Mouse (Mus musculus): ENCODE measurements around the gene S100a13.

S100a13 gene

DNA sequence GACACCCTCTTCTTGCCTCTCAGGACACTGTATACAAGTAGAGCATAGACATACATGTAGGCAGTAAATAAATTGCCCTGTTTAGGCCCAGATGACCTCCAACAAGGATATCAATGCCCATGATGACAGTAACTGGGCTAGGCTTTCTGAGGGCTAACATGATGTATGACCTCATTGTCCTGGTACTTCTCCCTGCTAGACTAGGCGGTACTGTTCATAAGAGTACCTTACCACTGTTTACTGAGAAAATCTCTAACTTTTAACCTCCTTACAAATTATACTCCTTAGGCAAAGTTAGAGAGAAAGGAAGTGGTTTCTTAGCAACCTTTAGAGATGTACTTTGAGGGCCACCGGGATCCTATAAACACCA is 36.2 kb downstream of the S100a13 start:
- Histone ChIP-seq H3K27me3 (ENCODE audit: insufficient read depth, low read length) (no peaks in the 10 kb centered on the region), H3K9me3 (ENCODE audit: low read length) (no peaks in the 10 kb centered on the region), H3K4me3 (replicated peaks; ENCODE audit: low read length) (no peak overlapping the region), H3K36me3 (ENCODE audit: insufficient read depth, low read length) (no peaks in the 10 kb centered on the region), H3K4me1 (replicated peaks; ENCODE audit: low read depth, low read length) (peaks cover 8% of the 10 kb centered on the region; the same call in 1 of the 2 replicates)
- no peak for TF ChIP-seq POU5F1 (IDR thresholded peaks at IDR 0.05; ENCODE audit: borderline replicate concordance, low read length)

DNA sequence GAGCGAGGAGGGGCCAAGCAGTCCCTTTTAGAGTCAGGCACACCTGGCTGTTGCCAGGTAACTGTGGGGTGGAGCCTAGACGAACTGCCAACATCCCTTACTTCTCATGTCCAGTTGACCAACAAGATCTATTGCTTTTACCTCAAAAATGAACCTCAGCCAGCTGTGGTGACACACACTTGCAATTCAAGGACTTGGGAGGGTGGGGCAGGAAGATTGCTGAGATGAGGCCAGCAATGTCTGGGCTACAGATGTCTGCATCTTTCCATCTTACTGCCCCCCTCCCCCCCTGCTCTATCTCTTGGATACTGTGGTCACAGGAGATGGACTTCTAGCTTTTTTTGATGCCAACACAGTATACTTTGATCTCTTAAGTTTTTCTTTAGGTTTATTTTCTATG is 38.0 kb downstream of the S100a13 start:
- Histone ChIP-seq H3K36me3 (ENCODE audit: insufficient read depth, low read length) (no peaks in the 10 kb centered on the region), H3K4me3 (replicated peaks; ENCODE audit: low read length) (no peak overlapping the region), H3K4me1 (replicated peaks; ENCODE audit: low read depth, low read length) (peaks cover 14% of the 10 kb centered on the region), H3K9me3 (ENCODE audit: low read length) (no peaks in the 10 kb centered on the region), H3K27me3 (ENCODE audit: insufficient read depth, low read length) (no peaks in the 10 kb centered on the region)
- TF ChIP-seq NANOG (IDR thresholded peaks at IDR 0.05; ENCODE audit: borderline replicate concordance, low read length) (no peak), CTCF (conservative IDR thresholded peaks at IDR 0.05; ENCODE audit: low read length) (no peak), POU5F1 (IDR thresholded peaks at IDR 0.05; ENCODE audit: borderline replicate concordance, low read length) (no peak)

DNA sequence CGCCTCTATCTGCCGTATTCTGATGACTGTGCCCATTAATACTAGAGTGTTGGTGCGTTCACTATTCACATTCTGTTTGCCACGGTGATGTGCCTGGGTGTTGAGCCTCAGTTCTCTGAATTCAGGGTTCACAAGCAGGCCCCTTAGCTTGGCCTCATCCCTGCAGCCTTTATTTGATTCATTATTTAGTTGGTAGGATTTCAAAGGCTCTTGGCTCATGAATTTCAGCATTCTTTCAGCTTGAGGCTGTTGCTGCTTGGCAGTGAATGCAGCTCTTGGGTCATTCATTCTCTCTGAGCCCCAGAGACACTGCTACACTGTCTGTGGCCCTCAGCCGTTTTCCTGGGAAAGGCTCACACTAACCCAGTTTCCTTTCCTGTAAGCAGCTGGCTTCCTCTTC is 41.7 kb downstream of the S100a13 start:
- H3K4me3 ChIP-seq (replicated peaks; ENCODE audit: low read length) = no peak overlapping the region
- no peak for TF ChIP-seq POU5F1 (IDR thresholded peaks at IDR 0.05; ENCODE audit: borderline replicate concordance, low read length)
- no peak for TF ChIP-seq NANOG (IDR thresholded peaks at IDR 0.05; ENCODE audit: borderline replicate concordance, low read length)
- TF ChIP-seq CTCF (conservative IDR thresholded peaks at IDR 0.05; ENCODE audit: low read length) = no peak
- H3K9me3 ChIP-seq (ENCODE audit: low read length) = no peaks in the 10 kb centered on the region
- no peaks in the 10 kb centered on the region for H3K27me3 ChIP-seq (ENCODE audit: insufficient read depth, low read length)
- H3K4me1 ChIP-seq (replicated peaks; ENCODE audit: low read depth, low read length) = peaks cover 8% of the 10 kb centered on the region
- H3K36me3 ChIP-seq (ENCODE audit: insufficient read depth, low read length) = no peaks in the 10 kb centered on the region

DNA sequence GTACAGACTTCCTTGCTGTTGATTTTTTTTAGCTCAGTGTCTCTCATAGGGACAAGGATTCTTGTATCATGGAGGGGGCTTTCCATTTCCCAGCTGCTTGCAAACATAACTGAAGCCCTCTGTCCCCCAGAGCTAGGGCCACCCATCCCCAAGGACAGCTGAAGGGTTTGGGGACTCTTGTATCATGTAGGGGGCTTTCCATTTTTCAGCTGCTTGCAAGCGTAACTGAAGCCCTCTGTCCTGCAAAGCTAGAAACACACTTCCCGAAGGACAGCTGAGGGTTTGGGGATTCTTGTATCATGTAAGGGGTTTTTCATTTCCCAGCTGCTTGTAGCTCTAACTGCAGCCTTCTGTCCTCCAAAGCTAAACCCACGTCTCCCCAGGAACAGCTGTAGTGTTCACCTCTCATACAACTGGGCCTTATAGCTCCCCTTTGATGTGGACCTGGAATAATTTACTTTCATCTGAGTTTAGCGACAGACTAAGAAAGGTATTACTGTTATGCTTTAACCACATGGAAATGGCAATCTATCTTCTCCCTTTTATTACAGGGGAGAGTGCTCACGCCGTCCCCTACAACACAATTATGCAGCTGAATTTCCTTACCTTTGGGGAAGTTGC is 45.9 kb downstream of the S100a13 start, which contains the start of gene S100a3:
S100a3 (plus strand) TSS at position 571 of the 621 bp plus-strand sequence.
- 0 out of 2 replicates have a peak, but pooled peaks cover 3% of the 10 kb centered on the region for H3K27me3 ChIP-seq (ENCODE audit: insufficient read depth, low read length)
- no peak for TF ChIP-seq NANOG (IDR thresholded peaks at IDR 0.05; ENCODE audit: borderline replicate concordance, low read length)
- TF ChIP-seq CTCF (conservative IDR thresholded peaks at IDR 0.05; ENCODE audit: low read length) = no peak
- TF ChIP-seq POU5F1 (IDR thresholded peaks at IDR 0.05; ENCODE audit: borderline replicate concordance, low read length) = no peak
- H3K4me1 ChIP-seq (replicated peaks; ENCODE audit: low read depth, low read length) = peaks cover 8% of the 10 kb centered on the region
- H3K4me3 ChIP-seq (replicated peaks; ENCODE audit: low read length) = no peak within 1 kb of the TSS
- H3K36me3 ChIP-seq (ENCODE audit: insufficient read depth, low read length) = no peaks in the 10 kb centered on the region
- no peaks in the 10 kb centered on the region for H3K9me3 ChIP-seq (ENCODE audit: low read length)

All from E14TG2a.4 (cell line).